Mouse (Mus musculus) common myeloid progenitor, adult 5-6 weeks (primary cell): ENCODE data around the gene N4bp1. TPM values are rescaled to one million over a fixed set of nuclear protein-coding genes. Genes with fewer than 3 reads are reported as not detected.
A peak's percentile ranks its signal among the peaks of the same experiment; 100 is the strongest.

Source experiments
- ATAC-seq: replicated peaks from 2 replicates; pipeline ENCODE4 v1.8.0; 2016; ENCODE audit warnings: low read depth, mild to moderate bottlenecking, moderate TSS enrichment, inconsistent platforms; ENCODE audit not compliant: poor library complexity, severe bottlenecking
- total RNA-seq: library from RNA; stranded (forward); fragments of 200-1000, 187-1606 nt; gene quantifications from 2 replicates; pipeline ENCODE4 v1.2.3, GENCODE M21; 2017

N4bp1 gene
- 15.8 and 16.1 TPM in 2 replicates for total RNA-seq

DNA sequence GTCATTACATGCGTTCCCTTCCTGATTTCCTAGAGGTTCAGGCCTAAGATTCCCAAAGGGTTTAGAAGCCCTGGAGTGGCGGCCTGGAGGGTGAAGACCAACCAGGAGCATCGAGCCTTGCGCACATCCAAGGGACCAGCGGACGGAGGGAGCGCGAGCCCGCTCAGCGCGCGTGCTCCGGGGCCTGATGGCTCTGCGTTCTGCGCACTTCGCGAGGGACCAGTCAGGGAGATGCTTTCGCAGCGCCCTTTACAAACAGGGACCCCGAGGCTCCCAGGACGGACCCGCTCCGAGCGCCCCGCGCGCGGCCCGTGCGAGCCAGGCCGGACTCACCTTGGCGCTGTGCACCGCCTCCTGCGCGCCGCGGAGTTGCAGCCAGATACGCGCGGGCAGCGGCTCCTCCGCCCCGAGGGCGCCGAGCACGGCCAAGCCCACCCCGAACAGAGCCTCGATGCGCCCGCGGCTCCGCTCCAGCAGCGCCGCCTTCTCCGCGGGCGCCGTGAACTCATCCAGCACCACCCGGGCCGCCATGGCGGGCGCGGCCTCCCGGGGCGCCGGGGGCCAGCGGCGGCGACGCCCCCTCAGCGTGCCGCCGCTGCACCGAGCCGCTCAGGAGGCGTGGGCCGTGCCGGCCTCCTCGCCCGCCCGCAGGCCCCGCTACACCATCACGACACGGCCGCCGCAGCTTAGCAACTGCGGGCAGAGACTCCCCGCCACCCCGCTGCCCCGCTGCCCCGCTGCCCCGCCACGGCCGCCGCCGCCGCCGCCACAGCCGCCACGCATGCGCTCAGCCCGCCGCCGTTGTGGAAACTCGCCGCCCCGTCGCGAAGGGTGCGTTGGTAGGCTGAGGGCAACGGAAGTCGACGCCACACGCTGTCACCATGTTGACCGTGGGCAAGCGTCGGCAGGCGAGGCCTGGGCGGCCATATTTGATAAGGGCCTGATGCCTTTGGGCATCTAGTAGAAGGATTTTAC is at the start of gene N4bp1:
Gene N4bp1 (minus strand): TSS at position 770 of the 975 bp plus-strand sequence.
- ATAC-seq, result peak; percentile 74

DNA sequence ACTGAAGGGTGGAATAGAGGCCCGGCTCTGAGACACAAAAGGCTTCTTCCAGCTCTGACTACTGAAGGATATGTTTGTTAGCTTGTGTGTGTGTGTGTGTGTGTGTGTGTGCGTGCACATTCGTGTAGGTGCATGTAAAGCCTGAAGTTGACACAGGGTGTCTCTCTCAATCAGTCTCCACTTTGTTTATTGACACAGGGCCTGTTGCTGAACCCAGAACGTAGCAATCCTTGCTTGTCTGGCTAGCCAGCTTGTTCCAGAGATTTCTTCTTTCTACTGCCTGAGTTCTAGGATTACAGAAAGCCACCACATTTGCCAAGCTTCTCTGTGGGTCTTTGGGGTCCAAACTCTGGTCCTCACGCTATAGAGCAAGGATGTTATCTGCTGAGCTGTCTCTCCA is 49.8 kb upstream of the N4bp1 start:
- ATAC-seq, result no peak

DNA sequence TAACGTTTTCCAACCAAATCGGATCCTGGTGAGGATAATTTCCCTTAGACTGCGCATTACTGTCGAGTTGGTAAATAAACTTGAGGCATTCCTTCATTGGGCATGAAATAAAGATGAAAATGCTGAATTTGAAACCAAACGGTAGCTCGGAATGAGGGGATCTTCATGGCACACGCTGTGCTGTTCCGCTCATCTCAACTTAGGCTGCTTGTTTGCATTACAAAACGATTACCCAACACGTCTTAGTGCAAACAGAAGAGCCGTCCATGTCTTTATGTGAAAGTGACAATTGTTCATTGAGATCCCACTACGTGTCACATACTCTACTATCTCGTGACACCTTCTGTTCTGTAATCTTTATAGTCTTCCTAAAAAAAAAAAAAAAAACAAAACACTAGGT is 49.3 kb upstream of the N4bp1 start:
- ATAC-seq, result no peak

DNA sequence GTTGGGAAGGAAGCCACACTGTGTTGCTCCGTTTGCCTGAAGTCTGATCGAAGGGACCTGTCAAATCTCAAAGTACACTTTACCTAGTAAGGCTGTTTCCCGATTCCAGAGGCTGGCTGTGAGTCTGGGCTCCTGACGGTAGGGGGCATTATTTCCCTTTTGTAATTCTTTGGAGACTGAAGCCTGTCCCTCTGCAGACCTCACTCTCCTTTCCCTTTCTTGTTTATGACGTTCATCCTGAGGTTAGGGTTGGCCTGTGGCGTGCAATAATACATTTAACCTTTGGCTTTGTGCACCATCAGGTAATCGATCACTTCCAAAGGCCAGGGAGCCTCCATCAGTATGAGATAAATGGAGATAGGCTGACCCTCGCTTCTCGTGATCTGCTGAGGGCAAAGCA is 48.8 kb upstream of the N4bp1 start:
- ATAC-seq, result peak; percentile 74

DNA sequence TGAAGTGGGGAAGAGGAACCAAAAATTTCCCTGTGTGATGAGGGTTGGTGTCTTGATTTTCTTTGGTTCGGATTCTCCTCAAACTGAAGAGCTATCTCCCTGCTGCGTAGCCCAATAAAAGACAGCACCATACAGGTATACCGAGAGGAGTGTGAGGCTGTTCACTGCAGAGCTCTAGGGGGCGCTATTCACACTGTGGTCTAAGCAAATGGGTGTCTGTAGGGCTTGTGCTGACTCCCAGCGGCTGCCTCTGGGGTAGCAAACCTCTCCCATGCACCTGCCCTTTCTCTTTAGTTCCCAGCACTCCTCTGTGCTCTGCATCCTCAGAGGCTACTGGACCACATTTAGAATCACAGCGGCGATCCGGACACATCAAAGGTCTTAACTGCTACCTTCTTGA is 41.2 kb upstream of the N4bp1 start:
- ATAC-seq, result no peak

DNA sequence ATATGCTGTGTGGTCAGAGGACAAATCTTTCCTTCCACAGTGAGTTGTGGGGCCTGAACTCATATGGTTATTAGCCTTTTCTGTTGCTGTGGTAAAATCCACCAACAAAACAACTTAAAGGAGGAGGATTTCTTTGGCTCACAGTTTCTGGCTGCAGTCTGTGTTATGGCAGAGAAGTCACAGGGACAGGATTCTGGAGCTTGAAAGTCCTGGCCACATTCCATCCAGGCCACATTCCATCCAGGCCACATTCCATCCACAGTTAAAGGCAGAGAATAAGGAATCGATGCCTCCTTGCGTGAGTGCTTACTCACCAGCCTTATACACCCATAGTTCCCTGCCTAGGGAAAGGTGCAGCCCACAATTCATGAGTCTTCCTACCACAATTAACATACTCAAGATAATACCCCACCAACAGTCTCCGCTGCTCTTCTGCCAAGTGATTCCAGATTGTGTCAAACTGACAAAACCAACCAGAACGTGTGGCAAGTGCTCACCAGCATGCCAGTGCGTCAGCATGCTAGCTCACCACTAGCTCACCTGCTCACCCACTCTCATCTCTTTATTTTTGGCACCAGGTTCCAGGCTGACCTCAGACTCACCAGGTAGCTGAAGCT is 38.3 kb upstream of the N4bp1 start:
- ATAC-seq, result peak; percentile 67

DNA sequence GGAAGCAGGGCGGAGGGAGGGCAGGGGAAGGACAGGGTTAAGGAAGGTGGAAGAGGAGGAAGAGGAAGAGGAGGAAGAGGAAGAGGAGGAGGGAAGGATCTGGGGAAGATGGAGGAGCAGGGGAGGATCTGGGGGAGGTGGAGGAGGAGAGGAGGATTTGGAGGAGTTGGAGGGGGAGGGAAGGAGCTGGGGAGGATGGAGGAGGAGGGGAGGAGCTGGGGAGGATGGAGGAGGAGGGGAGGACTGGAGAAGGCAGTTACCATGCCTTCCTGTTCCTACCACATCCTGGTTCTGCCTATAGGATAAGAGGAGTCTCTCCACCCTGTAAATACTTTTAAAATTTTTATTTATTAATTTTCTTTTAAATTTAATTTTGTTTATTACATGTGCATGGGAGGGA is 37.6 kb upstream of the N4bp1 start:
- no peak for ATAC-seq

DNA sequence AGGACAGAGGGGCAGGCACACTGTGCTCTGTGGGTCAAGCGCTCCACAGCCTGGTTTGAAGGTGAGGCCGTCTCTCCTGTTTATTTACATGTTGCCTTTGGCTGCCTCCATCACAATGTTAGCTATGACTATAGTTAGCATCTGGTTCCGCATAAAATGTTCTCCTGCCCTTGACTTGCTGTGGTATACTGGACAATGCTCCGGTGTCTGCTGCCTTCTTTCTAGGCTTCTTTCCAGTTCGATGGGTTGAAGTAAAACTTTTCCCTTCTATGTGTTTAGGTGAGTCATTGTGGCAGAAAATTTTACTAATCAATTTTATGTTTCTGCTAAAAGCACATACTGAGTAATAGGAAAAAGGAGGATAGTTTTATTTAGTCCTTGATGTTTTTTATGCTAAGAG is 37.1 kb upstream of the N4bp1 start:
- ATAC-seq, result no peak

DNA sequence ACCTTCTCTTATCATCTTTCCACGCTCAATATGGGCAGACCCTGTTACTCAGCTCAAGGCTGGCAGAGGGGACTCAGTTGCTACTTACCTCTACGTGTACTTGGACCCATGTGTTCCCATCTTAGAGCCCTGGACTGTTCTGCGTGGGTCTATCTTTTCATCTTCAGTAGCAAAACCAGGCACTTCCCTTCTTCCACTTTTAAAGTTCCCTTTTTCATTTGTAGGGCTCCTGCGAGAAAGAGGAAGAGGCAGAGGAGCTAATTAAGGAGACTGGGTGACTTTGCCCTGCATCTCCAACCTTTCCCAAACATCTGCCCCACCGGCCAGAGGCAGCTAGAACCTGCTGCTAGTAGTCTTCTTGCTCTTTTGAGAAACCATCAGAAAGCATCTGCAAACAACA is 35.9 kb upstream of the N4bp1 start:
- peak; percentile 77 for ATAC-seq

DNA sequence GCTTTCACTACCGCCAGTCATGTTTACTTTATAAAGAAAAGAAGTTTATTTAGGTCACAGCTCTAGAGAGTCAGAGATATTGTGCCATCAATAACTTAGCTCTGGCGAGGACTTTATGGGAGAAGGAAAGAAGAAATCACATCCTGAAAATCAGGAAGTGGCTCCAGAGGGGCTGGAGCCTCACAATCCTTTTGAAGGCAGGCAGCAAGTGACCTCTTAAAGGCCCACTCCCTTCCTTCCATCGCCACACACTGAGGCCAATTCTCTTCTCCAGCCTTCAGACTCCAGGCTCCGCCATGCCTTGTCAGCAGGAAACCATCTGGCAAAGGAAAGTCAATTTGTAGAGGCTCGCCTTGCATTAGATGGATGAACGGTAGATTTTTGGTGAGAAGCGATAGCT is 35.4 kb upstream of the N4bp1 start:
- no peak for ATAC-seq

DNA sequence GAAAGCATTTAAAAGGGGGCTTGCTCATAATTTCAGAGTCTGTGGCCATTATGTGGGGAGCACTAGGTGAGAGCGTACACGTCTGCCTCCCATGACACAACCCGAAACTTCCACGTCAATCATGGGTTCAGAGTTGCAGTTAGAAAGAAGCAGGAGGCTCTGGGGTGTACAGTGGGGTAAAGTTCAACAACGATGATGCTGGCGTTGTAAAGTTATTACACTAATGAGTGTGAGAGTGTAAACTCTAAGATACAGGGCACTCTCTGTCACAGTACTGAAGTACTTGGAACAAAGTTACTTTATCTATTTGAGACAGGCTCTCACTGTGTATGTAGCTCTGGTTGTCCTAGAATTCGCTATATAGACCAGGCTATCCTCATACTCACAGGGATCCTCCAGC is 35.0 kb upstream of the N4bp1 start:
- ATAC-seq, result no peak

DNA sequence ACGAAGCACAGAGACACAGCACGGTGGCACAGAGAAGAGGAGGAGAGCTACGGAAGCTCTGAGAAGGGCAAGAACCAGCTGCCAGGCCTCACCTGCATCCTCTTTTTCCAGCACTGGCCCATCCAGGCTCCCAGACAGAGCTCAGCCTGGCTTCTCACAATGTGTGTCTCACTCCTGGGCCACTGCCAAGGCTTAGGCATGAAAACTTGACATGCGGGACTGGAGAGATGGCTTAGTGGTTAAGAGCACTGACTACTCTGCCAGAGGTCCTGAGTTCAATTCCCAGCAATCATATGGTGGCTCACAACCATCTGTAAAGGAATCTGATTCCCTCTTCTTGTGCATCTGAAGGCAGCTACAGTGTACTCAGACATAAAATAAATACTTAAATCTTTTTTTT is 34.2 kb upstream of the N4bp1 start:
- no peak for ATAC-seq

DNA sequence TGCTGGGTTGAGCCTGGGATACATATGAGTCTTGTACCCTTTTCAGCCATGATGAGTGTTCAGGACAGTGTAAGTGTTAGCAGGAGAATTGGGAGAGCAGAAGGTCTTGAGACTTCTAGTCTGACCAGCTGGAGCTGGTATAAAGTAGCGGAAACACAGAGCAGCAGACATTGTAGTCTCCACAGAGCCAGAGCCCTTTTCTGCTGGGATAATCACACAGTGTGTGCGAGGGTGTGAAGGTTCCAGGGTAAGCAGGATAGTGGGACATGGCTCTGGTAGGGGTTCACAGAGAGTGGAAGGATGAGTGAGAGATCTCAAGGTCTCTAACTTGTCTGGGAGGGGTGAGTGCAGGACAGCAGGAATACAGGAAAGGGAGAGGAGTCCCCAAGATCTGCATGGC is 33.0 kb upstream of the N4bp1 start:
- ATAC-seq, result no peak

DNA sequence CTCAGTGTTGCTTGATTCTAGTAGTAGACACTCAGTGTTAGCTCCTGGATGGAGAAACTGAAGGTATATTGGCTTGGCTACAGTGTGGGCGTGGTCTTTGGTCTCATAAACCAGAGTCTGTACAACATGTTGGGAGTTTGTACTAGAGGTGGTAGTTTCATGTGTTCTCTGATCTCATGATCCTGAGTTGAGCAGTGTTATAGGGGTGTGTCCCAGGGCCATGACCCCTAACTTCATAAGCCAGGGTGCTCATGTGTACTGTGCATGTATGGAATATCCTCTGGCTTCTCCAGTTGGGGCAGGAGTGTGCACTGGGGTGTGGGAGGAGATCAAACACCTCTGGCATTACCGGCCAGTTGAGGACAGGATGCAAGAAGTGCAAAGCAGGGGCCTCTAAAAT is 32.6 kb upstream of the N4bp1 start:
- no peak for ATAC-seq

DNA sequence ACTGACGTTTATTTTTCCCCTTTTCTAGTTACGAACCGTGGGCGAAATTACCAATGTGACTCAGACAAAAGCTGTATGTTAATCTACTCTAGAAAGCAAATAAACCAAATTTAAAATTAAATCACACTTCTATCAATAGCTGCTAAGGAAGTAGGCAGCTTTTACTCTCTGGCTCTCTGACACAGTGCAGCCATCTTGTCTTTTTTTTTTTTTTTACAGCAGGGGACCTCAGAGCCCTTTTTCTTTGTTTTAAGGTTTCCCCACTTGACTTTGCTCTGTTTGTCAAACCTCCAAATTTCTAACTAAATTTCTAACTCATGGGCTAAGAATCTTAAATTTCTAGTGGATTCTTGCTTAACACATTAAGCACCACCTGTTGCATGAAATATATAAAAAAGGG is 31.3 kb upstream of the N4bp1 start:
- no peak for ATAC-seq

DNA sequence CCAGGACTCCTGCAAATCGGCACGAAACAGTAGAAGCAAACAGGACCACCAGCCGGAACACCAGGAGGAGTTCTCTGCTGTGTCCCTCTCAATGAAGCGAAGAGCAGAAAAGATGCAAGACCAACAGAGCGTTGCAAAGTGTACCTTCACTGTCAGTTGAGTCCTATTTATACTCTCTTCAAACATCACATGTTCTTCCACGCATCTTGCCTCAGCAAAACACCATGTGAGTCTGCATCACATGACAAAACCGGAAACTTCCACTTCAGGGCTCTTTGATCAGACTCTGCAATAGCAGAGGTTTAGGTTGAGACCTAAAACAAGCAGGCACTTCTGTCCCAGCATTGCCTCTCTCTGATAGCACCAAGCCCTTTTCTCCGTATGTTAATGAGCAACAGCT is 26.1 kb upstream of the N4bp1 start:
- no peak for ATAC-seq

DNA sequence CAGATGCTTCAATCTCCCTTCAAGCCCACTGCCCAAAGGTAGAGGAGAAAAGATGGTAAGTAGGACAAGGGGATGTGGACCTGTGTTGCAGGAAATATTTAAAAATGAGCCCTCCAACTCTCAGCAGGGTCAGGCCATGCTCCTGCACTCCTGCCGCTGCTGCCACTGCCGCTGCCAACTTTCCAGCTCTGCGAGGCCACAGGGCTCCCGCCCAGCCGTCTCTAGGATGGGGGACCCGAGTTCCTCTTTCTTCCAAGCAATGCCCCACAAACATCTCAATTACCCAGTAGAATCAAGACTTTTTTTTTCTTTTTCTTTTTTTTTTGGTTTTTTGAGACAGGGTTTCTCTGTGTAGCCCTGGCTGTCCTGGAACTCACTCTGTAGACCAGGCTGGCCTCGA is 25.2 kb upstream of the N4bp1 start:
- peak; percentile 84 for ATAC-seq

DNA sequence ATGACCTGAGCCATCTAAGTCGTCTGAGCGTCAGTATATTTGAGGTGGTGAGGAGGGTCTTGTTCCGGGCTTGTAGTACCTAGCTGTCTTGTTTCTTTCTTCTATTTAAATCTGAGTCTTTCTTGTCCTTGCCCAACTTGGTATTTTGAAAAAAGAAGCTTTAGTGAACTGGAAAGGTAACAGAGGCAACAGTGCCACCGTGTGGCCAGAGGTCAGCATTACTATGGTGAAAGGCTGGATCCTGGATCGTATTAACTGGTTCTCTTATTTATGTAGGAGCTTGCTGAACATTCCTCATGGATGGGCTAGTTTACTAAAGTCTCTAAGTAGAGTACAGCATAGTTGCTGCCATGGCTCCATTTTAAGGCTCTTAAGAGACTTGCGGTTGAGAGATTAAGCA is 23.5 kb upstream of the N4bp1 start:
- ATAC-seq, result peak; percentile 84

DNA sequence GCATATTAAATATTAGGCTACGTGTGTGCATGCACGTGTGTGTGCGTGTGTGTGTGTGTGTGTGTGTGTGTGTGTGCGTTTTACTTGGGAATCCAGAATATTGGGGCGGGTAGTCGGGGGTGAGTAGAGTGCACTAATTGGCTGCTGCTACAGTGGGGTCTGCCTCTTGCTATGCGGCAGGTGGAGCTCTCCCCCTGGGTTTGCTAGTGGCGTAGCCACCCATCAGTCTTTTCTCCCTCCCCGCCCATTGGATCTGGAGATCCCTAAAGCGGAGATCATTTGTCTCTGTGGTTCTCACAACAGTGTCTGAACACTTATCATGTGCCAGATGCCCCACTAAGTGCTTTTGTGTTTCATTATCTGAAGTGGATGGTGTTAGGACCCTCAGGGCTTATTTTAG is 19.9 kb upstream of the N4bp1 start:
- no peak for ATAC-seq

DNA sequence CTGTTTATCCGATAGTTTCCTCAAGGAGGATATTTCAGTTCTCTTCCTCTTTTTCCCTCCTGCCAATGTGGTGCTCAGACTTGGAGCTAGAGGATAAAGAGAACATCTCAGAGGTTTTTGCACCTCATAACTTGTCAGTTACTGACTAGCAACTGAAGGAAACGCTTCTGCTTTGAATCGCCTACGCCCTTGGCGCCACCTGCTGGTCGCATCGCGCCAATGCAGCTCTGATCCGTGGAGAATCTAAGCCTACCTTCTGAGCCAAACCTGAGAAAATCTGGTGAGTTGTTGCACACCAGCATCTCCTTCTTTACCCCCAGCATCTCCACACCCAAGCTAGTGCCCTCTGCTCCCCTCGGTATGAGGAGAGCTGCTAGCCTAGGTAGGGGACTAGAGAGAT is 18.0 kb upstream of the N4bp1 start:
- peak; percentile 89 for ATAC-seq

DNA sequence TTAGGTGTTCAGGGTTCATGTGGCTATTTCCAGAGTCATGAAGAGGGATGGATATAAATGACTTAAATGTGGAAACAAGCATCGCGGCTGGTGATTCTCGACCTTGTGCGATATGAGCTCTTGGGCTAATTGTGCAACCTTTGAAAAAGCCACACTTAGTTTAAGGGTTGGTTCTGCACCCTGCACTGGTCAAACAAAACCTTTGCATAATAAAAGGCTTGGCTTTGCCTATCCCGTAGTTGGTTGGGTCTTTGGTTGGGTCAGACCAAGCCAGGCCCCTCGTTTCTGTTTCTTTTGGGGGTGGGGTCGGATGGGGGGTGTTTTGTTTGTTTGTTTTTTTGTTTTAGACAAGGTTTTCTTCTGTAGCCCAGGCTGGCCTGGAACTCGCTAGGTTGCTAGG is 17.6 kb upstream of the N4bp1 start:
- ATAC-seq, result 0 out of 2 replicates have a peak, but pooled peaks have one; percentile 19

DNA sequence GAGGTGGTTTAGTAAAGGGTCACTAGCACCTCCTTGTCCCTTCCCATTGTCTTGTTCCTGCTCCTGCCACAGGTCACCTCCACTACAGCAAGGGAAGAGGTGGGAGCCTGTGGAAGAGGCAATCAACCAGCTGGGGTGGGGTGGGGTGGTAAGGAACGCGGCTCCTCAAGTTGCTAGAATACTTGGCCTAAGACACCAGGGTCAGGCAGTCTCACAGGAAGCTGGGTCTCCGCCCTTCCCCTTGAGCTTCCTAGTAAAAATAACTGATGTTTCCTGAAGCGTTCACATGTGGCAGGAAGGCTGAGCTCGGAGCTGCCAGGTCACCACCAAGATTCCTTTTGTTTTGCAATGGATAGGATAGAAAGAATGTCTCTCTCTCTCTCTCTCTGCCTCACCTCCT is 16.9 kb upstream of the N4bp1 start:
- ATAC-seq, result peak; percentile 35; the same call in 1 of the 2 replicates
